Mouse (Mus musculus) bone marrow, adult 2 months (tissue): Measurements from ENCODE around the gene Pxdc1.

Experiments used
- CTCF ChIP-seq: fragments of 200-500 bp; IDR thresholded peaks from 2 replicates; pipeline ENCODE4 v1.5.1; 2011; ENCODE audit warnings: low read length, control low read depth; ENCODE audit not compliant: control insufficient read depth, insufficient read depth
- POLR2A ChIP-seq: fragments of 200-500 bp; IDR thresholded peaks from 2 replicates; pipeline ENCODE4 v1.6.1; 2011; ENCODE audit warnings: low read depth, mild to moderate bottlenecking, control low read depth, low read length, borderline replicate concordance; ENCODE audit not compliant: control insufficient read depth

GRCm38 (mm10) chr13:34605884-34606283 is 47.4 kb downstream of the Pxdc1 start:
- TF ChIP-seq CTCF (no peak), POLR2A (no peak)
